Mouse (Mus musculus) embryonic fibroblast, embryonic 13.5 days (primary cell): ENCODE results near the gene Nanog. TPM values are rescaled to one million over a fixed set of nuclear protein-coding genes. Genes with fewer than 3 reads are reported as not detected.

Source experiments
- H3K27ac ChIP-seq: 2 replicates; pipeline ENCODE4 v1.5.1; 2012; ENCODE audit warnings: low read length, control low read depth, inconsistent platforms; ENCODE audit not compliant: insufficient read depth
- H3K4me1 ChIP-seq: 2 replicates; pipeline ENCODE4 v1.6.1; 2011; ENCODE audit warnings: low read length; ENCODE audit not compliant: control insufficient read depth, insufficient read depth
- H3K4me3 ChIP-seq: 2 replicates; pipeline ENCODE4 v1.5.1; 2011; ENCODE audit warnings: mild to moderate bottlenecking, control low read depth, low read length; ENCODE audit not compliant: insufficient read depth
- CTCF ChIP-seq: IDR thresholded peaks from 2 replicates; pipeline ENCODE4 v1.5.1; 2011; ENCODE audit warnings: mild to moderate bottlenecking, control low read depth, low read length, moderate library complexity, borderline replicate concordance; ENCODE audit not compliant: insufficient read depth
- POLR2A ChIP-seq: IDR thresholded peaks from 2 replicates; pipeline ENCODE4 v1.6.1; 2011; ENCODE audit warnings: low read depth, mild to moderate bottlenecking, control low read depth, low read length, moderate library complexity
- polyA plus RNA-seq: library from polyadenylated mRNA; stranded (reverse); fragments of >200 nt; gene quantifications from 2 replicates; pipeline ENCODE4 v1.2.4, GENCODE M21; 2011; ENCODE audit warnings: low read depth; ENCODE audit not compliant: missing spikeins, insufficient read length

The Nanog gene
- polyA plus RNA-seq, 1 experiment: 0.93 TPM

DNA sequence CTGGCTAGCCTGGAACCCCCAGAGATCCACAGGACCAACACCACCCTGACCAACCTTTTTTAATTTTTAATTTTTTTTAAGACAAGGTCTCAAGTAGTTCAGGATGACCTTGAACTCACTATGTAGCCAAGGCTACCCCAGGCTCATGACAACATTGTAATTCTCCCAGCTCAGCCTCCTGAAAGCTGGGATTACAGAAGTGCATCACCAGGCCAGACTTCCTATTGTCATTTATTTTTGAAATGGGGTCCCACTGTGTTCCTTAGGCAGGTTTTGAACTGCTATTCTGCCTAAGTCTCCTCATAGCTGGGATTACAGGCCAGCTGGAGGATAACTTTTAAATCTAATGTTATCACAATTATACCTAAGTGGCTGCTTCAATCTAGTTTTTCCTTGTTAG, 54.6 kb downstream of the Nanog start:
- H3K4me1 ChIP-seq: peaks cover 14% of the 10 kb centered on the region
- TF ChIP-seq POLR2A (no peak), CTCF (no peak)
- H3K4me3 ChIP-seq: no peak overlapping the region
- no peak overlapping the region for H3K27ac ChIP-seq

DNA sequence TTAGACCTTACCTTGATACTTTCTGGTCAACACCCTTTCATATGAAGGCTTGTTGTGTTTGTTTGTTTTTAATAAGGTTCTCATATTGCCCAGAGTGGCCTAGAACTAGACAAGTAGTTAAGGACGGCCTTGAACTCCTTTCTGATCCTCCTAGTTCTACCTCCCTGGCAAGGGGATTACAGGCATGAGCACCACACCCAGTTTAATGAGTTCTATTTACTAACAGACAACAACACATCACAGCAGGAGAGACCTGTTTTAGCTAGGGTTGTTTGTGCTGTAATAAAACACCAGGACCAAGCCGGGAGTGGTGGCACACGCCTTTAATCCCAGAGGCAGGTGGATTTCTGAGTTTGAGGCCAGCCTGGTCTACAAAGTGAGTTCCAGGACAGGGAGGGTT, 55.2 kb downstream of the Nanog start:
- H3K27ac ChIP-seq: no peak overlapping the region
- H3K4me3 ChIP-seq: no peak overlapping the region
- peaks cover 14% of the 10 kb centered on the region for H3K4me1 ChIP-seq
- TF ChIP-seq CTCF: no peak
- TF ChIP-seq POLR2A: no peak

DNA sequence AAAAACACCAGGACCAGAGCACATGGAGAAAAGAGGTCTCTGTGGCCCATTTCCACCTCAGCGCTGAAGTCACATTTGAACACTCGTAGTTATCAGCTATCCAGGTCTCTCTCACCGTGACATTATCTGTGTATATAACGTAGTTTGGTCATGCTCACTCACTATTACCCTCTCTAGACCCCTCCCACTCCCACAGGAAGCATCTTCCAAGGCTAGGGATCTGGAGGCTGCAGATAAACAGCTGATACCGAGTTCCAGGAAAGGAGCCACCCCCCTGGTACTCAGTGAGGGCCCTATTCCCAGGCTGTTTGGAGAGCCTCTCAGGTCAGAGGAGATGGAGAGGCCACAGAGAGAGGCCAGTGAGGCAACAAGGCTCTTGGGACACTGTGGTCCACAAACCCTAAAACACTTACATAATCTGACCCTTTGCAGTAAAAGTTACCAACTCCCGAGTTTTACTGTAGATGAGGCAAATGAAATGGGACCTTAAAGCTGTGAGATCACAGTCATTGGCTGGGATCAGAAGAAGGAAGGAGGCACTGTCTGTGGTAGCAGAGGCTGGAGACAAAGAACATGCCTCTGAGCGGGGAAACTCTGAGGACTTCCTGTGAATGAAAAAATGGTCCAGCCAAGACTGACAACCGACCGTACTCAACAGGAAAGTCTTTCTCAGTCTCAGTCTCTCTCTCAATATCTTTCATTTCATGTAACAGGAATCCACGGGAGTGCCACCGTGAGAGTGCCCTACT, 55.8 kb downstream of the Nanog start:
- H3K27ac ChIP-seq: no peak overlapping the region
- peaks cover 14% of the 10 kb centered on the region for H3K4me1 ChIP-seq
- TF ChIP-seq POLR2A: no peak
- no peak for TF ChIP-seq CTCF
- H3K4me3 ChIP-seq: no peak overlapping the region

DNA sequence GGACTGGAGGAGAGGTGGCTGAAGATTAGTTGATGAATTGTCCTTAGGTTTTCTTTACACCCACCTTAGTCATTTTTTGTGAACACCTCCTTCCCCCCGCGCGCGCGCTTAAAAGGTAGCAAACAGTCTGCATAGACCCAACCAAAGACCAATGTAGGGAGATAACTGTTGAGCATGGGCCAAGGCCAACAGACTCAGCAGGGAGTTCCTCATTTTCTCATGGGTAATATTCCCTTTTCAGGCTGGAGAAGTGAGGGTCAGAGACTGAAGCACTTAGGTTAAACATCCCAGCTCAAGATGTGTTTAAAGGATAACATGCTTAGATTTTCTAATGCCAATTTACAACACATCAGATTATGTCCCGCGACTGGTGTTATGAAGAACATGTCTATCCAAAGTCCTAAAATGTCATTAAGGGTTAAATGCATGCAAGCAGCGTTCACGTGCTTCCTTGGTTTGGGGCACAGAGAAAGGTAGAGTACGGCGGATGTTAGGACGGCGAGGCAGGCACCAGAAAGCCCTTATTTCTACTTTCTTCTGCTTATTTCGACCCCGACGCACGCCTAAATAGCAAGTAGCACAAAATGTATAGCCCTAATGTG, 56.7 kb downstream of the Nanog start:
- TF ChIP-seq POLR2A (no peak), CTCF (no peak)
- Histone ChIP-seq H3K27ac (no peak overlapping the region), H3K4me3 (peak overlapping the region; percentile 25), H3K4me1 (peaks cover 12% of the 10 kb centered on the region)

Other genes starting within 250 kb of the Nanog start
- gene Rimklb, start 208.7 kb upstream of the Nanog start, polyA plus RNA-seq: 0.97 and 1.3 TPM in 2 replicates
- 66.5 and 67.6 TPM in 2 replicates for gene Mfap5, start 201.6 kb upstream of the Nanog start, polyA plus RNA-seq
- gene Aicda, start 153.7 kb upstream of the Nanog start, polyA plus RNA-seq: not detected in 2 replicates
- 7.4 and 9.4 TPM in 2 replicates for gene Apobec1, start 105.0 kb upstream of the Nanog start, polyA plus RNA-seq
- not detected in 2 replicates for gene Gdf3, start 97.4 kb upstream of the Nanog start, polyA plus RNA-seq
- not detected in 2 replicates for gene Dppa3, start 81.1 kb upstream of the Nanog start, polyA plus RNA-seq
- gene Slc2a3, start 94.2 kb downstream of the Nanog start, polyA plus RNA-seq: 4.9 and 6.1 TPM in 2 replicates
- 19.8 and 23.7 TPM in 2 replicates for gene Foxj2, start 112.4 kb downstream of the Nanog start, polyA plus RNA-seq
- gene C3ar1, start 148.7 kb downstream of the Nanog start, polyA plus RNA-seq: 1.3 and 2.3 TPM in 2 replicates
- gene Necap1, start 167.0 kb downstream of the Nanog start, polyA plus RNA-seq: 45.2 and 47.4 TPM in 2 replicates
- gene Clec4a1, start 214.4 kb downstream of the Nanog start, polyA plus RNA-seq: not detected in 2 replicates
- not detected in 2 replicates for gene Clec4a3, start 245.0 kb downstream of the Nanog start, polyA plus RNA-seq